Mouse (Mus musculus): ENCODE data around the gene Zfhx3. TPM values are rescaled to one million over a fixed set of nuclear protein-coding genes. Genes with fewer than 3 reads are reported as not detected.
A peak's percentile ranks its signal among the peaks of the same experiment; 100 is the strongest.

Zfhx3 gene
- polyA plus RNA-seq, 2 experiments: 0.25 to 0.65 TPM

GRCm38 (mm10) chr8:108885861-108886260 is 943.4 kb downstream of the Zfhx3 start:
- no peak for TF ChIP-seq EP300 (IDR thresholded peaks at IDR 0.05; ENCODE audit: low read depth)
- ATAC-seq (ENCODE audit: insufficient read depth): no peak
- no peak overlapping the region for H3K9ac ChIP-seq (replicated peaks)
- H3K27me3 ChIP-seq (ENCODE audit: control insufficient read depth, insufficient read depth, low read length): no peaks in the 10 kb centered on the region
- H3K36me3 ChIP-seq (replicated peaks; ENCODE audit: control insufficient read depth, insufficient read depth, low read depth): no peaks in the 10 kb centered on the region
- no peak for DNase-seq (ENCODE audit: low read depth in 3 of 3, low spot score in 3 of 3)
- H3K4me2 ChIP-seq (ENCODE audit: low read depth): no peak overlapping the region
- no peaks in the 10 kb centered on the region for H3K9me3 ChIP-seq (ENCODE audit: control insufficient read depth, low read length)
- H3K4me1 ChIP-seq (replicated peaks; ENCODE audit: control insufficient read depth in 2 of 2, insufficient read depth in 2 of 2, low read length in 1 of 2): peaks cover 0 to 3% of the 10 kb centered on the region in 2 experiments; a peak in 1 of 4 replicates
- no peak overlapping the region for H3K4me3 ChIP-seq (ENCODE audit: insufficient read depth in 1 of 2, low read depth in 2 of 2, low read length in 2 of 2)
- 80% methylated on average over 12 of the region's 12 CpGs for WGBS (ENCODE audit: insufficient replicate concordance)
- H3K27ac ChIP-seq: no peak overlapping the region

GRCm38 (mm10) chr8:108886599-108887255 is 944.3 kb downstream of the Zfhx3 start:
- ATAC-seq (ENCODE audit: insufficient read depth) (0 out of 2 replicates have a peak, but pooled peaks have one; percentile 48), DNase-seq (ENCODE audit: low read depth in 3 of 3, low spot score in 3 of 3) (peak; percentile 17 to 49 (median 30))
- no peak overlapping the region; the same call in 1 of the 2 replicates for H3K9ac ChIP-seq (replicated peaks)
- H3K36me3 ChIP-seq (replicated peaks; ENCODE audit: control insufficient read depth, insufficient read depth, low read depth): no peaks in the 10 kb centered on the region
- peaks cover 0 to 3% of the 10 kb centered on the region in 2 experiments; a peak in 1 of 4 replicates for H3K4me1 ChIP-seq (replicated peaks; ENCODE audit: control insufficient read depth in 2 of 2, insufficient read depth in 2 of 2, low read length in 1 of 2)
- H3K27me3 ChIP-seq (ENCODE audit: control insufficient read depth, insufficient read depth, low read length): no peaks in the 10 kb centered on the region
- TF ChIP-seq CTCF (IDR thresholded peaks at IDR 0.05; ENCODE audit: low read depth) (peak; percentile 86), EP300 (IDR thresholded peaks at IDR 0.05; ENCODE audit: low read depth) (no peak)
- H3K4me2 ChIP-seq (ENCODE audit: low read depth): peak overlapping the region; percentile 50
- 11% methylated on average over 12 of the region's 12 CpGs for WGBS (ENCODE audit: insufficient replicate concordance)
- H3K9me3 ChIP-seq (ENCODE audit: control insufficient read depth, low read length): no peaks in the 10 kb centered on the region
- H3K27ac ChIP-seq: no peak overlapping the region
- peak overlapping the region; percentile 22 to 37; a peak in 2 of 4 replicates for H3K4me3 ChIP-seq (ENCODE audit: insufficient read depth in 1 of 2, low read depth in 2 of 2, low read length in 2 of 2)

GRCm38 (mm10) chr8:108887256-108887615 is 944.8 kb downstream of the Zfhx3 start:
- Histone ChIP-seq H3K4me2 (ENCODE audit: low read depth) (peak overlapping the region; percentile 50; the same call in 1 of the 2 replicates), H3K4me1 (replicated peaks; ENCODE audit: control insufficient read depth in 2 of 2, insufficient read depth in 2 of 2, low read length in 1 of 2) (peaks cover 0 to 3% of the 10 kb centered on the region in 2 experiments; a peak in 1 of 4 replicates), H3K27me3 (ENCODE audit: control insufficient read depth, insufficient read depth, low read length) (no peaks in the 10 kb centered on the region), H3K9me3 (ENCODE audit: control insufficient read depth, low read length) (no peaks in the 10 kb centered on the region), H3K9ac (replicated peaks) (no peak overlapping the region), H3K4me3 (ENCODE audit: insufficient read depth in 1 of 2, low read depth in 2 of 2, low read length in 2 of 2) (no peak overlapping the region), H3K36me3 (replicated peaks; ENCODE audit: control insufficient read depth, insufficient read depth, low read depth) (no peaks in the 10 kb centered on the region), H3K27ac (no peak overlapping the region)
- no peak for TF ChIP-seq CTCF (IDR thresholded peaks at IDR 0.05; ENCODE audit: low read depth)
- TF ChIP-seq EP300 (IDR thresholded peaks at IDR 0.05; ENCODE audit: low read depth): no peak
- ATAC-seq (ENCODE audit: insufficient read depth) (no peak), DNase-seq (ENCODE audit: low read depth in 3 of 3, low spot score in 3 of 3) (no peak)
- WGBS (ENCODE audit: insufficient replicate concordance): 65% methylated on average over 14 of the region's 14 CpGs

GRCm38 (mm10) chr8:108887890-108888289 is 945.4 kb downstream of the Zfhx3 start:
- no peaks in the 10 kb centered on the region for H3K27me3 ChIP-seq (ENCODE audit: control insufficient read depth, insufficient read depth, low read length)
- H3K9ac ChIP-seq (replicated peaks): no peak overlapping the region
- ATAC-seq (ENCODE audit: insufficient read depth): no peak
- H3K4me1 ChIP-seq (replicated peaks; ENCODE audit: control insufficient read depth in 2 of 2, insufficient read depth in 2 of 2, low read length in 1 of 2): peaks cover 0 to 3% of the 10 kb centered on the region in 2 experiments; a peak in 1 of 4 replicates
- H3K27ac ChIP-seq: no peak overlapping the region
- H3K36me3 ChIP-seq (replicated peaks; ENCODE audit: control insufficient read depth, insufficient read depth, low read depth): no peaks in the 10 kb centered on the region
- no peak overlapping the region for H3K4me2 ChIP-seq (ENCODE audit: low read depth)
- H3K9me3 ChIP-seq (ENCODE audit: control insufficient read depth, low read length): no peaks in the 10 kb centered on the region
- no peak for TF ChIP-seq EP300 (IDR thresholded peaks at IDR 0.05; ENCODE audit: low read depth)
- no peak for TF ChIP-seq CTCF (IDR thresholded peaks at IDR 0.05; ENCODE audit: low read depth)
- no peak overlapping the region for H3K4me3 ChIP-seq (ENCODE audit: insufficient read depth in 1 of 2, low read depth in 2 of 2, low read length in 2 of 2)
- 71% methylated on average over 8 of the region's 8 CpGs for WGBS (ENCODE audit: insufficient replicate concordance)
- DNase-seq (ENCODE audit: low read depth in 3 of 3, low spot score in 3 of 3): no peak

GRCm38 (mm10) chr8:108888924-108889323 is 946.5 kb downstream of the Zfhx3 start:
- Histone ChIP-seq H3K36me3 (replicated peaks; ENCODE audit: control insufficient read depth, insufficient read depth, low read depth) (no peaks in the 10 kb centered on the region), H3K4me2 (ENCODE audit: low read depth) (no peak overlapping the region), H3K9me3 (ENCODE audit: control insufficient read depth, low read length) (no peaks in the 10 kb centered on the region), H3K4me3 (ENCODE audit: insufficient read depth in 1 of 2, low read depth in 2 of 2, low read length in 2 of 2) (no peak overlapping the region), H3K9ac (replicated peaks) (no peak overlapping the region), H3K4me1 (replicated peaks; ENCODE audit: control insufficient read depth in 2 of 2, insufficient read depth in 2 of 2, low read length in 1 of 2) (peaks cover 0 to 3% of the 10 kb centered on the region in 2 experiments; a peak in 1 of 4 replicates), H3K27me3 (ENCODE audit: control insufficient read depth, insufficient read depth, low read length) (no peaks in the 10 kb centered on the region), H3K27ac (no peak overlapping the region)
- WGBS (ENCODE audit: insufficient replicate concordance): 71% methylated on average over 4 of the region's 4 CpGs
- ATAC-seq (ENCODE audit: insufficient read depth) (no peak), DNase-seq (ENCODE audit: low read depth in 3 of 3, low spot score in 3 of 3) (no peak)
- TF ChIP-seq CTCF (IDR thresholded peaks at IDR 0.05; ENCODE audit: low read depth) (no peak), EP300 (IDR thresholded peaks at IDR 0.05; ENCODE audit: low read depth) (no peak)

All from liver, embryonic 14.5 days (tissue).